Mouse (Mus musculus) kidney, adult 2 months (tissue): ENCODE measurements at regions not wholly inside any gene's neighbourhood (a gene's known extent, or its start where the extent isn't known, plus 50 kb on each side); places are given as distances from the start of the nearest gene placed in this dataset.

ENCODE experiments used
- DNase-seq: peaks from one replicate; pipeline ENCODE4 v3.0.0; 2021
- H3K27ac ChIP-seq: fragments of 200-500 bp; 2 replicates; pipeline ENCODE4 v1.5.1; 2012; ENCODE audit warnings: low read depth, low read length, control low read depth, inconsistent platforms; ENCODE audit not compliant: insufficient read depth
- H3K27me3 ChIP-seq: fragments of 200-500 bp; replicated peaks from 2 replicates; pipeline ENCODE4 v1.6.1; 2012; ENCODE audit warnings: mild to moderate bottlenecking, moderate library complexity, low read length, inconsistent platforms; ENCODE audit not compliant: control insufficient read depth, insufficient read depth
- H3K36me3 ChIP-seq: fragments of 200-500 bp; 2 replicates; pipeline ENCODE4 v1.6.1; 2012; ENCODE audit warnings: mild to moderate bottlenecking, moderate library complexity, low read length, inconsistent platforms; ENCODE audit not compliant: control insufficient read depth, insufficient read depth
- H3K4me1 ChIP-seq: fragments of 200-500 bp; 2 replicates; pipeline ENCODE4 v1.6.1; 2011; ENCODE audit warnings: low read length; ENCODE audit not compliant: control insufficient read depth, insufficient read depth
- H3K4me3 ChIP-seq: fragments of 200-500 bp; 2 replicates; pipeline ENCODE4 v1.5.1; 2011; ENCODE audit warnings: mild to moderate bottlenecking, low read depth, low read length, control low read depth; ENCODE audit not compliant: insufficient read depth
- CTCF ChIP-seq: fragments of 200-500 bp; conservative IDR thresholded peaks from 2 replicates; pipeline ENCODE4 v1.5.1; 2011; ENCODE audit warnings: low read depth, mild to moderate bottlenecking, control low read depth, low read length, moderate library complexity, mixed read lengths; ENCODE audit not compliant: insufficient read depth, insufficient read length
- POLR2A ChIP-seq: fragments of 200-500 bp; IDR thresholded peaks from one replicate; pipeline ENCODE4 v1.6.1; 2011; ENCODE audit warnings: low read depth, low read length, control low read depth
- WGBS: fragments of 180-500 bp; shearing (Covaris S2); methylation state at CpG from one replicate; pipeline ENCODE4 v1.1.7; 2018; 5-methylcytosine and 5-hydroxymethylcytosine counted together

GRCm38 (mm10) chr3:62885104-62885503 lies 280.2 kb upstream of the Gpr149 start:
- H3K27ac ChIP-seq = no peak overlapping the region
- H3K4me3 ChIP-seq = no peak overlapping the region
- TF ChIP-seq CTCF (no peak), POLR2A (no peak)

GRCm38 (mm10) chr3:62882310-62883073 lies 277.6 kb upstream of the Gpr149 start:
- no peak for DNase-seq
- H3K27ac ChIP-seq = no peak overlapping the region
- no peak overlapping the region for H3K4me3 ChIP-seq
- H3K4me1 ChIP-seq = no peaks in the 10 kb centered on the region
- WGBS = 51% methylated on average over 3 of the region's 3 CpGs
- H3K36me3 ChIP-seq = no peaks in the 10 kb centered on the region
- no peaks in the 10 kb centered on the region for H3K27me3 ChIP-seq
- TF ChIP-seq CTCF (no peak), POLR2A (no peak)

More at GRCm38 (mm10) chr3:62885104-62885503, 280.2 kb upstream of the Gpr149 start:
- Histone ChIP-seq H3K27me3 (no peaks in the 10 kb centered on the region), H3K36me3 (no peaks in the 10 kb centered on the region), H3K4me1 (no peaks in the 10 kb centered on the region)
- DNase-seq = peak; percentile 22

GRCm38 (mm10) chr3:62860731-62861130 lies 255.8 kb upstream of the Gpr149 start:
- Histone ChIP-seq H3K27me3 (no peaks in the 10 kb centered on the region), H3K36me3 (no peaks in the 10 kb centered on the region), H3K4me1 (no peaks in the 10 kb centered on the region), H3K27ac (no peak overlapping the region), H3K4me3 (no peak overlapping the region)
- WGBS = 14% methylated on average over 3 of the region's 3 CpGs
- TF ChIP-seq POLR2A (no peak), CTCF (no peak; the same call in 1 of the 2 replicates)
- DNase-seq = peak; percentile 14

- Histone ChIP-seq H3K27me3 (no peaks in the 10 kb centered on the region), H3K4me3 (no peak overlapping the region), H3K4me1 (no peaks in the 10 kb centered on the region), H3K27ac (no peak overlapping the region), H3K36me3 (no peaks in the 10 kb centered on the region)
- 72% methylated on average over 10 of the region's 10 CpGs for WGBS
- DNase-seq = no peak
- TF ChIP-seq POLR2A = no peak
- TF ChIP-seq CTCF = no peak
Measured at GRCm38 (mm10) chr3:62835695-62836476, 230.9 kb upstream of the Gpr149 start.

- H3K27me3 ChIP-seq = no peaks in the 10 kb centered on the region
- H3K36me3 ChIP-seq = no peaks in the 10 kb centered on the region
- H3K4me1 ChIP-seq = no peaks in the 10 kb centered on the region
- H3K4me3 ChIP-seq = no peak overlapping the region
- H3K27ac ChIP-seq = no peak overlapping the region
- no peak for DNase-seq
- TF ChIP-seq CTCF (no peak), POLR2A (no peak)
- 79% methylated on average over 3 of the region's 3 CpGs for WGBS
Measured at GRCm38 (mm10) chr3:62823892-62824291, 219.0 kb upstream of the Gpr149 start.

DNA sequence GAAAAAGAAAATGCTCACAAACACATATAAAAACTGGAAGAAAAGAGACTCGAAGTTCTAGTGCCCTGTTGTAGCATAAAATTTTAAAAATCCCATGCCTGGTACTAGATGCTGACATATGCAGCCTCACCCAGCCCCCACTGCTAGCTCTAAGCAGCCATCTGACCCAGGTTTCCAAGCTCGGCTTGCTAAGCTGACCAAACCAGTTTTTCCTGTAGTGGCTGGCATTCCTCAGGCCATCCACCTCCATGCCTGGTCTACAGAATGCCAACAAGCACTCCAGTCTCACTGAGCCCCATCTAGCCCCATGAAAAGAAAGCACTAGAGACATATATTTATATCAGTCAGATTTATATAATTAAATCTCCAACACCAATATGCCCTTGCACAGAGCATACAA lies 196.1 kb upstream of the Gpr149 start:
- H3K27ac ChIP-seq = no peak overlapping the region
- DNase-seq = peak; percentile 78
- TF ChIP-seq POLR2A (no peak), CTCF (no peak)
- no peaks in the 10 kb centered on the region for H3K36me3 ChIP-seq
- no peaks in the 10 kb centered on the region for H3K4me1 ChIP-seq
- WGBS = 26% methylated on average over 2 of the region's 2 CpGs
- no peak overlapping the region for H3K4me3 ChIP-seq
- H3K27me3 ChIP-seq = no peaks in the 10 kb centered on the region

- DNase-seq = no peak
- no peaks in the 10 kb centered on the region for H3K4me1 ChIP-seq
- no peak overlapping the region for H3K27ac ChIP-seq
- 23% methylated on average over 2 of the region's 2 CpGs for WGBS
- no peaks in the 10 kb centered on the region for H3K36me3 ChIP-seq
- H3K27me3 ChIP-seq = no peaks in the 10 kb centered on the region
- H3K4me3 ChIP-seq = no peak overlapping the region
- TF ChIP-seq CTCF = no peak
- no peak for TF ChIP-seq POLR2A
Measured at GRCm38 (mm10) chr3:62786233-62786632, 181.3 kb upstream of the Gpr149 start.
